Mouse (Mus musculus): ENCODE results near the gene Ghrl.
"Not testable (repeated sequence)": the region's sequence is repeated elsewhere in the genome, so short reads cannot be mapped to it uniquely, and the experiment has no call there.

The Ghrl gene

DNA sequence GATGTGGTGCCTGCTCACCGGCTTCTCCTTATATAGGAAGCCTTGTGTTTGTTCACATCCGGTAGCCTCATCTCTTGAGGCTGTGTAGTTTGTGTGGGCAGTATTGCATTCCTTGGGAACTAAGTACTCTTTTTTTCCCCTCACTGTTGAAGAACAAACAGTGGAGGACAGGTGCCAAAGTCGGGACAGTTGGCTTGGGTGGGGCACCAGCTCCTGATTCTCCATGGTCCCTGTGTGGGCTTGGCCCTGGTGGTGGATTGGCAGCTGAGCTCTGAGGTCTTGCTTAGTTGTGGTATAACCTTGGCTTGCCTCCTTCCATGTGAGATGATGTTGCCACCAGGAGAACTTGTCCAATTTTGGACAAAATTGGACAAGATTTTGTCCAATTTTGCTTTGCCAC lies at the start of gene Ghrl:
TSS of gene Ghrl (minus strand) at position 3 of the 400 bp plus-strand sequence.
- DNase-seq, result no peak

GRCm38 (mm10) chr6:113768804-113769203 lies 49.1 kb upstream of the Ghrl start:
- DNase-seq, result no peak

- DNase-seq, result no peak
Observed at GRCm38 (mm10) chr6:113761644-113762043, 42.0 kb upstream of the Ghrl start.

DNA sequence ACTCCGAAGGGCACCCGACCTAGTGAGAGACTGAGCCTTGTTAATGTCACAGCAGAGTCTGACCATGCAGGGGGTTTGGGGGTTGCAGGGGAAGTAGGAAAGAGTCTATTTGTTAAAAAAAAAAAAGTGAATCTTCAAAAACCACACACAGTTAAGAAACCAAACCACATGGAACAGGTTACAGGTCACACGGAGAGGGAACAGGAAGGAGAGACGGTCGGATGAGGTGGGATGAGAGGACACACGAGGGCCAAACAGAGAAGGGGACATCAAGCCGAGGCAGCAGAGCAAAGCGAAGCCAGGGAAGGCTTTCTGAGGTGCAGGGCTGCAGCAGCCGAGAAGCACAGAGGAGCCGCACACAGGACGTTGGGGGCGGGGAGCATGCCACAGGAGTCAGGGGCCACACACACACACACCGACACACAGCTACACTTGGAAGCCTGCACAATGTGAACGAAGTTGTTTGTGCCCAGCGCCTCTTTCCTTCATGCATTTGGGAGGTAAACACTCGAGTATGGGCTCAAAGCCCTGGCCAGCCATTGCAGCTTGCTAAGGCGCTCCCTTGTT lies 29.5 kb upstream of the Ghrl start:
- peak in 1 of 2 experiments; percentile 12 for DNase-seq

DNA sequence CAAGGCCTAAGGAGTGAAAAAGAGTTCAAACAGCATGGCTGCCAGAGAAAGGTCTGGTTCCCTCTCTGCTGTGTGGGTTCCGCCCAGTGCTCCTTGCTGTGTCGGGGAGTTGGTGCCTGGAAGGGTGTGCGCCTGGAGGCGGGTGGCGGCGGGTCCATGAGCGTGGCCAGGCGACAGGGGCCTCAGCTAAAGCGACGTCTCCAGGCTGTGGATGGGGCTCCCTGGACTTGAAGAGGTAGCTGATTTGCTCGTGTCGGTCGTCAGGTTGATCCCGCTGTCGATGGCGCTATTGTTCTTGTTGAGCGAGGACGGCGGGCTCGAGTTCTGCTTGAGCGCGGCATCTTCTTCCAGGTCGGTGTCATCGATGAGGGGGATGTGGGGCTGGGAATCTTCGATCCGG lies 28.7 kb upstream of the Ghrl start:
- DNase-seq, result no peak

GRCm38 (mm10) chr6:113747284-113747683 lies 27.6 kb upstream of the Ghrl start:
- no peak for DNase-seq

DNA sequence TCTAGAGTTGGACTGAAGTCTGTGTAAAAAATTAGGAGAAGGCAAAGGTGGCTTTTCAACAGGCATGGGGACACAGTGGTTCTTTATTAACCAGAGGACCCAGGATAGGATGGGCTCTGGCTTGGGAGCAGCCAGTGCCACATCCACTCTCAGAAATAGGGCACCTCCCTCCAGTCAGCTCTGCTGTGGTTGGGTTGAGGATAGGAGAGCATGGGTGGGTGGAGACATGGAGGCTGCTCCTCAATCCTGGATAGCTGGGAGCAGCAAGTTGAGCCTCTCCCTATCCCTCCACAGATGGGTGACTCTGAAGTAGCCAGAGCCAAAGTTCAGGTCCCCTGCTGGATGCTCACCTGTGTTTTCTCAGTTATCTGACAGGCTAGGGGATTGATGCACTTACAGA lies 25.4 kb upstream of the Ghrl start:
- DNase-seq, result no peak

DNA sequence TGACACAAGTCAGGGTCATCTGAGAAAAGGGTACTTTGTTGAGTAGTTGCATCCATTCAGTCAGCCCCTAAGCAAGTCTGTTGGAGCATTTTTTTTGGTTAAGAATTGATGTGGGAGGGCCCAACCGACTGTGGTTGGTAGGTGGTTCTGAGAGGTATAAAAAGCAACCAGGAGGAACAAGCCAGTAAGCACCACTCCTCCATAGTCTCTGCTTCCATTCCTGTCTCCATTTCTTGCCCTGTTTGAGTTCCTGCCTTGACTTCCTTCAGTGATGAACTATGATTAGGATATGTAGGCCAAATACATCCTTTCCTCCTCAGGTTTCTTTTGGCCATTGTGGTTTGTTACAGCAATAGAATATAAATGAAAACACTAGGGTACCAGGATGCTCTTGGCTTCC lies 23.4 kb upstream of the Ghrl start:
- DNase-seq, result no peak

GRCm38 (mm10) chr6:113742321-113742720 lies 22.6 kb upstream of the Ghrl start:
- no peak for DNase-seq

DNA sequence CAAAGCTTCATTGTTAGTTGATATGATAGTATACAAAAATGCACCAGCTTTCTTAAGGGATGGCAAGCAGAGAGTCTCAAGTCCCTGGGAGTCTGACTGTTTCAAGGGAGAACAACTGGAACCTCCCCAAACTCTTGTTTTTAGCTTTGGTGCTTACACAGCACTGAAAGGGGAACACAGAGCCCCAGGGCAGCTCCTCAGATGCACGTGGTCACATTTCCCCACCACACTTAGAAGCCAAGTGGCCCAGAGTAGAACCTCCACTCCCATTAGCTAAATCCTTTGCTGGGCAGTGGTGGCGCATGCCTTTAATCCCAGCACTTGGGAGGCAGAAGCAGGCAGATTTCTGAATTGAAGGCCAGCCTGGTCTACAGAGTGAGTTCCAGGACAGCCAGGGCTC lies 21.7 kb upstream of the Ghrl start:
- DNase-seq, result no peak

DNA sequence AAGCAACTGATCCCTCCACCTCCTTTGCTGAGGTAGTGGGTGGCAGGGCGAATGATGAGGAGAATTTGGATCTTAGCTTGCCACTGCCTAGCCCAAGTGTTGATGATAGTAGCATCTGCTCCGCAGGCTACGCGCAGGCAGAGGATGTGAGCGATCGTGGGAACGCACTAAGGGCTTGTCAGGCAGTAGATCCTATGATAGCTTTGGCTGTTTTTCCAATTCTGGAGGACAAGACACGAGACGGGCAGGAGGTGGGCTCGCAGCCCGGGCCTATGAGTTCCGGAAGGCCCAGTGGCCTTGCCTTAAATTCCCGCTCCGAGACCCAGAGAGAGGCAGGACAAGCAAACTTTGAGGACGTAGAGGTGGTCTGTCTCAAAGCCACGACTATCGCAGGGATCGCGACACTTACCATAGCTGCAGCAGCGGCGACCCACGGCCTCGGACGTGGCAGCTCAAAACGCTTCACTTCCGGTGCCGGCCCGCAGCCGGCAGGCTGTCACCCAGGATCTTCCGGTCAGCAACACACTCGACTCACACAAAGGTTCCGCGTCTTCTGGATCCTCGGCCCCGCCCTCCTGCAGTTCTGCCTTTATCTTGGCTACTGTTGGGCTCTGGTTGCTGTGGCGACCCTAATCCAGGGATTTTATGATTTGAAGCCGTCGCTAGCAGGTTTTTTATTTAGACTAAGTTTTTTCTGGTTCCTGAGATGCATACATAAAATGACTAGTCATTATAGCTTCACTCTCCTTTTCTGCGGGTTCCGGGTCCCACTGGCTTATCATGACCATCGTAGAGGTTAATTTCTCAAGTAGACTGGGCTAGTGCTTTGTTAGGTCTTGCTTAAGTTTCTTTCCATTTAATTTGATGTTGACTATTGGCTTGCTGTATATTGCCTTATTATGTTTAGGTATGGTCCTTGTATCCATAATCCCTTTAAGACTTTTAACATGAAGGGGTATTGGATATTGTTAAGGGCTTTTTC lies 20.8 kb upstream of the Ghrl start, which contains the start of gene Sec13:
TSS of gene Sec13 (minus strand) at position 508 of the 982 bp plus-strand sequence.
- DNase-seq, result peak; percentile 63 to 68

DNA sequence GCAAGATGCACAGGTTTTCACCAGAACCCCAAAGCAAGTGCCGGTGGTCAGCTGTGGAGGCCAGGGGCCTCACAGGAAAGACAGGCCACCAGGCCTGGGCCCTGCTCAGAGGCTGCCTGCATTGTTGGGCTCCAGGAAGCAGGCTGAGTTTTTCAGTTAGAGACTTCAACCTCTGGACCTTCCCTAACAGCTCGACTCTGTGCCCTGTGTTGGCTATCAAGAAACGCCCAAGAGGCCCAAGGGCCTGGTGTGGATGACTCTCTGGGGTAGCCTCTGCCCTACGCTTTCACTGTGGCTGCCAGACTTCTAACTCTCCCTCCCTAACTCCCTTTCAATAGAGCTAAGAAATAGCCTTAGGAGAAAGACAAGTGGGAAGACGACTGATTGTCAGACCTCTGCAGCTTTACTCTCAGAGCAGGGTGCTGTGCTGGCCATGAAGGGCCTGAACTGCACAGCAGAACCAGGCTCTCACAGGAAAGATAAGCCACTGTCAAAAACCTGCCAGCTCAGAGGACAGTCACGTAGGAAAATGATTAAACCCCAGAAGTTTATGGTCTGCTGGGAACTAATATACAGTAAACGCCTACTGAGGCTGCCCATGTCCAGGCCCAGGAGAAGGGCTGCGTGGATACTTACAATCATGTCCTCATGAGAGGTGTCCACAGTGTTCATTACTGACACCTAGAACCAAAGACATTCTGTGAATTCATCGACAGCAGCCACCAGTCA lies 17.8 kb upstream of the Ghrl start:
- no peak for DNase-seq

GRCm38 (mm10) chr6:113731296-113731695 lies 11.6 kb upstream of the Ghrl start:
- DNase-seq, result no peak

DNA sequence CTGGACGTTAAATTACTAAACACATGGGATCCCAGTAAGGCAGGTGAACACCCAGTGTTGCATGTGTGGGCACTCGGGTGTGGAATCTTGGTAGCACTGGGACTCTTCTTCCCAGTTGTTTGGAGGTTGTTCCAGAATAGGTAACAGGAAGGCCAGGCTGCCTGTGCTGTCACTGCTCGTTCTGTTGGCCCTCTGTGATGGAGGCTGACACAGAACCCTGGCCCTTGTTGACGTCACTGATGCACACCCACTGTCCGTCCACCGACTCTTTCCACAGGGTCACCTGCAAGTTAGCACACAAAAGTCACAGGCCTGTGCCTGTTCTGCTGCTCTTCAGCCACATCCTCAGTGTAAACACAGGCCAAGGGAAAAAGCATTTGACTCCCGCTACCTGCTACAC lies 8.5 kb upstream of the Ghrl start:
- no peak for DNase-seq

GRCm38 (mm10) chr6:113721061-113721460 lies 1.4 kb upstream of the Ghrl start:
- DNase-seq, result no peak

- DNase-seq, result no peak
Observed at GRCm38 (mm10) chr6:113717541-113717940, 2.1 kb downstream of the Ghrl start.

- no peak for DNase-seq
Observed at GRCm38 (mm10) chr6:113714797-113715196, 4.9 kb downstream of the Ghrl start.

DNA sequence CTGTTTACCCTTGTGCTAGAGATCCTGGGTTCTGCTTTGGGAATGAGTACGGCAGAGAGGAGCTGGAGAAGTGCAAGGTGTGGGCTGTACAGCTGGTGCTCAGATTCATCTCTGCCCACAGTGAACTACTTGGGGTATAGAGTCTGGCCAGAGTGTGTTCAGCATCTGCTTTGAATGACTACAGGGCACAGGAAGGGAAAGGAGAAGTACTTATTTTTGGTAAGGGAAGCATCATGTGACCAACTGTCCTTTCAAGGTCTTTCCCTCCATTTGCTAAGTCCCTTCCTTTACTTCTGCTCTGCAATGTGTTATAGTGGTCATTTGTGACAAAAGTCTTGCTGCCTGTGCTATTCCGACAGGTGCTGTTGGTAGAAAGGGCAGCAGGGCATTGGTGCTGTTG lies 5.4 kb downstream of the Ghrl start:
- DNase-seq, result no peak

DNA sequence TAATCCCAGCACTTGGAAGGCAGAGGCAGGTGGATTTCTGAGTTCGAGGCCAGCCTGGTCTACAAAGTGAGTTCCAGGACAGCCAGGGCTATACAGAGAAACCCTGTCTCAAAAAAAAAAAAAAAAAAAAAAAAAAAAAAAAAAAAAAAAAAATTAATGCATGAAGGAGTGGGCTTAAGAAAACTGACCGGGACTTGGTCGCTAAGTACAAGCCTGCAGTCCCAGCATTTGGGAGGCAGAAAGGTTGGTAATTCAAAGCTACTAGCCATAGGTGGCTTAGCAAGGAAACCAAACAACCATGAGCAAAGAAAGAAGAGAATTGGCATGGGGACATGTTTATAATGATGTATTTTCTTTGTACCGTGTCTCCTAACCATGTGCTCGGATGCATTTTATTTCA lies 6.3 kb downstream of the Ghrl start:
- DNase-seq, result not testable (repeated sequence)

DNA sequence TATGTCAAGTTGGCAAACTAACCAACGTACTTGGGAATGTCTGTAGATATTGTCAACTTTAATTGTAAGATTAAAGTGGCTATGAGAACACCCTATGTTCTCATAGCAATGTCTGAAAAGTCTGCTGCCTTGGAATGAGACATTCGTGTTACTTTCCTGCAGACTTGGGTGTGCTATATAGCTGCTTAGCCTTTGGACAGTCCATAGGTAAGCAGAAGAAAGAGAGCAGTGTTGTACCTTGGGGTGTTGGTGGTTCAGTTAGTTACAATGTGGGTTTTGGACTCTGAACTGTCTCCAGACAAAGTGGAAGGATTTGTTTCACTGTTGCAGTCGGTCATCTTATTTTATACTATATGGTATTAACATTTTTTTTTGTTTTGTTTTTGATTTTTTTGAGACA lies 7.0 kb downstream of the Ghrl start:
- DNase-seq, result no peak

DNA sequence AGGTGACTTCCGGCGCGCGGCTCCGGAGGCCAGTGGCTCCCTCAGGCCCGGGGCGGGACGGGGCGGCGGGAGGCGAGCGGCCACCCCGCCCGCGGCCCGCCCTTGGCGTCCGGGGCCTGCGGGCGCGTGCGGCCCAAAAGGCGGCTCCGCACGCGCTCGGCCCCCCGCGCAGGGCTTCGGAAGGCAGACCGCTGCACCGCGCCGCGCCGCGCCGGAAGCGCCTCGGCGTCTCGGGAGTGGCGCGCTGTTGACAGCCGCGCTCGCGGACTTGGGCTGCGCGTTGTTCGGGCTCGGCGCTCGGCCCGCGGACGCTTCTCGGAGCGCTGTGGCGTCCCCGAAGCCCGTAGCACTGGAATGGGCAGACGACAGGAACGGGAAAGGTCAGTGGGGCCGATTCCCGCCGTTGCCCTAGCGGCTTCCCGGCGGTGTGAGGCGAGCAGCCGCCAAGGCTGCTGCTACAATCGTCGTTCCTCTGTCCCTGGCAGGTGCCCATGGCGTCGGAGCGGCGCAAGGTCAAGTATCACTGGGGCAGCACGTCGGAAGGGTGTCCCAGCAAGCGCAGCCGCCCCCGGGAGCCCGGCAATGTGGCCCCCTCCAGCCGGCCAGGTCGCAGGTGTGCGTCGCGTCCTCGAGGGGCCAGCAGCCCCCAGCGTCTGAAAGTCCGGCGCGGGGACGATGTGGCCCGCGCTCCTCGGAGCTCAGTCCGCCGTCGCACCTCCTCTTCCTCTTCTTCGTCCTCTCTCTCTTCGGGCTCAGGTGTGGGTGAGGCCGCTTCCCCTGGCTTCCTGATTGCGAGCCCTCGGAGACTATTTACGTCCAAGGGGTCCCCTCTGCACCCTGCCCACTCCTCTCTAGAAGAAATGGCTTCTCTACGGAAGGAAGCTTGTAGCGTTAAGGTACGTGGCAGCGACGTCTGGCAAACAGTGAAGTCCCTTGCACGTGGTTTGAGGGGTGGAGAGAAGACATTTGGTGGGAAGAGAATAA lies 22.2 kb downstream of the Ghrl start:
- DNase-seq, result peak; percentile 35 to 42

DNA sequence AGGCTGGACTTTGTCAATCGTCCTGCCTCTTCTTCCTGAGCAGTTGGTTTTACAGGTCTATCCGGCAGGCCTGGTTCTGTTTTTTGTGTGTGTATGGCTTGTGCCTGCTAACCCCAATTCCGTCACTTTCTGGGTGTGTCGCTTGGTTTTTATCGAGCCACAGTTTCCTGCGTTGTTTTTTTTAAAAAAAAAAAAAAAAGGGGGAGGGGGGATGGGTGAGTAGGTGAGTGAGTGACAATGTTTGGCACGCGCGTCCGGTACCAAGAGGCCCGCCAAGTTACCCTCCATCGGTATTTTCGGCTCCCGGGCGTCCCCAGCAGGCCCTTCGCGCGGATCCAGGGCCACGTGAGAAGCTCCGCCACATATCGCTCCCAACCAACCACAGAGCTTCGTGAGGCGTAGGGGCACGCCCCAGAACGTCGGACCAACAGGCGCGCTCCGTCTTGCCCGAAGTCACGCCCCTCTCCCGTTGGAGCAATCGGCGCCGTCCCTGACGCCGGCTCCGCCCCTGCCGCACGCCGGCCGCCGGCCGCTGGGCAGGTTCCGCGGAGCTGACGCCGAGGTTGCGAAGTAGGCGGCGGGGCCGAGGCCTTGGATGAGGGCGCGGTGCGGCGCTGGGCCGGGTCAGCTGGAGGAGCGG lies 23.0 kb downstream of the Ghrl start, which contains the start of gene Tatdn2:
TSS of gene Tatdn2 (plus strand) at position 469 of the 640 bp plus-strand sequence.
- peak; percentile 96 to 98 for DNase-seq

All from thymus, adult 18-20 months (tissue).